Mouse (Mus musculus): ENCODE results near the gene Sdad1.

Gene Sdad1

DNA sequence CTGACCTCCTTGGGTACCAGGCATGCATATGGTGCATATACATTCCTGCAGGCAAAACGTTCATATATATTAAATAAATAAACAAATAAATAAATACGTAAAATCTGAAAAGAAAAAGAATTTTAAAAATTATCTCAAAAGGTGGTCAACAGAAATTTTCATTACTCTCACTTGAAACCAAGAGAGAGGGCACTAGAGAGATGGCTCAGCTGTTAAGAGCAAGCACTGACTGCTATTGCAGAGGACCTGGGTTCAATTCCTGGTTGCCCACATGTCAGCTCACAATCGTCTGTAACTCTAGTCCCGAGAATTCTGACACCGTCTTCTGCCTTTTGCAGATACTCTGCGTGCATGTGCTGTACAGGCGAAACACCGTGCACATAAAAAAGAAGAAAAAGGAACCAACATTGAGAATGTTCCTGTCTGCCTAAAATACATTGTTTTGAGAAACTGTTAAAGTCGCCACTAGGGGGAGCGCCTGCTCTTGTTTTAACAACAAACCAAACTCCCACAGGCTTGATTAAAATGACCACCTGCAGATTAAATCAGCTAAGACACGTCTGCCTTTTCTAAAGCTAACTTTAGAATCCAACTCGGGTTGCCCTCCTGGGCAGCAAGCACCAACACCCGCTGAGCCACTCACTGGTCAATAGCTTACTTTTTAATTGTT, 1.9 kb upstream of the Sdad1 start:
- DNase-seq (ENCODE audit: low spot score in 2 of 2) = peak; percentile 67 to 92

DNA sequence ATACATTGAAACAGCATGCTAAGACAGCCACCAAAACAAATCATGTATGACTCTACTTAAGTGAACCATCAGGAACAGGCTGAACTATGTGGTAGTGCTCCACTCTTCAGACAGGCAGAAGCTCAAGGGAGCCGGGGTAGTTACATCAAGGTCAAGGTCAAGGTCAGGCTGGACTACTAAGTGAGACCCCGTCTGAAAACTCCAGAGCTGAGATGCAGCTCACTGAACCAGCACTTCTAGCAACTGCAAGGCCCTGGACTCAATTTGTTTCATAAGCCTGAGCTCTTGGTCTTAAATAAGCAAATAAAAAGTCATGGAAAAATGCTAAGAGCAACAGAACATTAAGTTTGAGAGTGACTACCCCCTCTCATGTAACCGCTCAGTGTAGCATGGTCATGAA, 6.0 kb downstream of the Sdad1 start:
- DNase-seq (ENCODE audit: low spot score in 2 of 2) = no peak

DNA sequence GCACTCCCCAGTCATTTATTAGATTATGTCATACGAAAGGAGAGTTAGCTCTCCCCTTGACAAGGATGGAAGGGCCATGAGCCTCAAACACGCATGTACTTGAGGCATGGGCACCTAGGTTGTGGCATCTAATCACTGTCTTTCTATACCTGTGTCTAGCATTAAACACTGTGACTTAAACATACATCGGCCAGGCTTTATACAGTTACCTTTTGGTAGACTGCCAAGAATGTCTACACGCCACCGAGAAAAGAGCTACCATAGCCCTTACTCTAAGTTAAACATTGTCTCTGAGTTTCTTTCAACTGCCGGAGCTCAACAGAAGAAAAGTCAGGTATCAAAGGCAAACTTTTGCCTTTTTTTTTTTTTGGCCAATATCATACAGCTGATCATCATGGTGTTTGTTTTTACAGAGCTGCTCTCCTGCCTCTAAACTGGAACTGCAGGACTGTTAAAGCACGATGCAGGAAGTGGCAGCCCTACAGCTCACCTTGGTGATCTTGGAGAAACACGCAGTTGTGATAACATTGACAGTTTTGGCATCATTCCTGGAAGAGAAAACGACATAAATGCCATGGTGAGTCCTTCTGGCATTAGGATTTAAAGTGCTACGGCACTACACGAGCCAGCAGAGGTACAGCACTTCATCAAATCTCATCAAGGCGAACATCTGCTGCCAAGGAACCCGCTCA, 8.0 kb downstream of the Sdad1 start:
- DNase-seq (ENCODE audit: low spot score in 2 of 2) = no peak

DNA sequence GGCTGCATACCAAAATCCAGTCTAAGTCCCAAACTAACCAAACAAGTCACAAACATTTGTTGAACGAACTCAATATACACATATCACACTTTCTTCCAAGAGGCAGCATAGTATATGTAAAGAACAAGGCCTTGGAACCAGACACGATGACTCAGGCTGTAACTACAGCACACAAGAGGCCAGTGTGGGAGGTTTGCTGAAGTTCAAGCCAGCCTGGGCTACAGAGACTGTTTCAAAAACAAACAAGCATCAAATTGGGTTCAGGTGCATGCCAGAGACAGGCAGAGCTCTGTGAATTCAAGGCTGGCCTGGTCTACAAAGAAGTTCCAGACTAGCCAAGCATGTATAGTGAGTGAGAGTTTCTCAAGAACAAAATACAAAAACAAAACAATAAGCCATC, 15.8 kb downstream of the Sdad1 start:
- DNase-seq (ENCODE audit: low spot score in 2 of 2) = no peak

DNA sequence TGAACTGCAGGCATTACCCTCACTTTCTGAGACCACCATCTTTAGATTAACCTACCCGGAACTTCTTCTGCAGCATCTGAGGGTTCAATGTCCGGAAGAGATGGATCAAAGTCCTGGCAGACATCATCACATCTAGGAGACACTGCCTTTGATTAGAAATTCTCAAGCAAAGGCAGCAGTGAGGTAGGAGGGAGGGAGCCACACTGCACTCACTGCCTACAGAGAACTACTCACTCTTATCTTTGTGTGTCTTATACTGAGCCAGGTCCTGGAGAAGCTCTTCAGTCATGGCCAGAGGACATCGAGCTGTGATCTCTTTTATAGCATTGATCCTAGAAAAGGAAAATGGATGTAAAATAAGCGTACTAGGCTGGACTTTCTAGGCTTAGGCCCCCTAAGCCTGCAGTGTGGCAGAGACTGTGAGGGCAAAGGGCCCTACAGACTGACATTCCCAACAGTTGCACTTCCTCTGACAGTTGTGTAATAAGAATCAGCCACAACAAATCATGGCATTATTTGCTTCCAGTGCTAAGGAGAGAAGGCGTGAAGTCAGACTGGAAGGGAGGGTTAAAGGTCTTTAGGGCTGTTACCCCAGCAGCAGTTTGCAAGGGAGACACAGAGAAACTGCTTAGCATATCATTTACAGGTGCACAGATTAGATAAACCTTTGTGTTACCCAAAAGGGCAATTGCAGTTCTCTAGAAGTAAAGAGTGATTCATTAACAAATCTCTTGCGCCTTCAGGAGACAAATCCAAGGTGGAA, 18.4 kb downstream of the Sdad1 start:
- DNase-seq (ENCODE audit: low spot score in 2 of 2) = no peak

DNA sequence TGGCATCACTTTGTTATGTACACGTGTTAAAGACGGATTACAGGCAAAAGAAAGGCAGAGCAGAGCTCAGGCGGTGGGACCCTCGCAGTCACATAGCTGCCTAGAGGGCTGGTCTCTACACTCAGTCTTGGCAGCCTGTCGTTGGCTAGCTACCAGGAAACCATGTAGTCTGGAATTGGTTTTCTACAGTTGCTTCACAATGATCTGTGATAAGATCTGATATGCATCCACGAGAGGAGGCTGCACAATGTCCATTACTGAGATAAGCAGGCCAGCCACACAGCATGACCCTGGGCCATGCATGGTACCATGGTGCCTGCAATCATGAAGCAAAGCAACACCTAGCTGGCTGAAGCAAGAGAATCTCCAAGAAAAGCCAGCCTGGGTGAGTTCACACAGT, 22.4 kb downstream of the Sdad1 start:
- DNase-seq (ENCODE audit: low spot score in 2 of 2) = no peak

DNA sequence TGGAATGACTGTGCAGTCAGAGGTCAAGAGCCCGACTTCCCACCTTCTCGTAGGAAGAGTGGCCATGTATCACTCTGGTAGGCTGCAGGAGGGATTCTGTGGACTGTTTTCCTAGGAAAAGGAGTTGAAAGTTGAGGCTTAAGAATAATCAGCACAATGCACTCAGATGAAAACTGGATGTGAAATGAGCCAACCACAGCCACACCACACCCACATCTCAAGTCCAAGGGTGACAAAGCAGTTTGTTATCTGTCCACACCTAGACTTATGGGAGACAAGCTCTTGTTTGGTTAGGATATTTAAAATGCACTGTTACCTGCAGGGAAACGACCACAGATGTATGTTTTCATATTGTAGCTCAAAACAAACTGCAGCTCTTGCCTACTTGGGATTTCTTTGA, 27.2 kb downstream of the Sdad1 start:
- DNase-seq (ENCODE audit: low spot score in 2 of 2) = no peak

DNA sequence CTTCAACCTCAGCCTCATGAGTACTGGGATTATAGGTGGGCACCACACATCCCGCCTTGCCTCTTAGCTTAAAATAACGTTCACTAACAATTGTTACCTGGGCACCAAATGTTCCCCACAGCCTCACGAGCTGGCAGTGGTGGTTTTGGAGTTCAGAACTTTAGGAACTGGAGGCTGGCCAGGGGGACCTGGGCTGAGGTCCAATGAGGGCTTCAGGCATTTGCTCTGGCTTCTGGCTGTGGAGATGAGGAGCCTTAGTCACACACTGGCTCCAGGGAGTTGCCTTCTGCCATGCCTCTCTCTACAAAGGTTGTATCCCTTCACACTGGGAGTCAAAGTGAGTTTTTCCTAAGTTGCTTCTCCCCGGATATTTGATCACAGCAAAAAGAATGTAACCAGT, 27.7 kb downstream of the Sdad1 start:
- no peak for DNase-seq (ENCODE audit: low spot score in 2 of 2)

DNA sequence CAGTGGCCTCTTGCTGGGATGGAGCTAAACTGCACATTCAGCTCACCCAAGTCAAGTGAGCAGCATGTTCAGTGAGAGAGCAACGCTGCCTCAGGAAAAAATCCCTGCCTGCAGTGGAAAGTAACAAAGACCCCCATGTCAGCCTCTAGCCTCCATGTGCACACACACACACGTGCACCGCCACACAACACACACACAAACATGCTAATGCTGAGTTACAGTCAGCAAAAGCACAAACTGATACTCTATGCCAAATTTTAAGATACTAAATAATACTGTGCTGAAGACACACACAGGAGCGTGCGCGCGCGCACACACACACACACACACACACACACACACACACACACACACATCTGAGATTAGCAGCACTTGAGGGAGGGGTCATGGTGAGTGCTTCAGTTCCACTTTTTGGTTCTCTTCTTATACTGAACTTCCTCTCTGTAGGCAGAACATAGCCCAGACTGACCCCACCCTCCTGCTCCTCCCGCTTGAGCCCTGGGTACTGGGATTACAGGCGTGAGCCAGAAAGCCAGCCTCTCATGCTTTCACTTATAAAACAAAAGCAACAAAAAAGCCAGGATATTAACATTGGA, 31.2 kb downstream of the Sdad1 start:
- peak in 1 of 2 experiments; percentile 62 for DNase-seq (ENCODE audit: low spot score in 2 of 2)

DNA sequence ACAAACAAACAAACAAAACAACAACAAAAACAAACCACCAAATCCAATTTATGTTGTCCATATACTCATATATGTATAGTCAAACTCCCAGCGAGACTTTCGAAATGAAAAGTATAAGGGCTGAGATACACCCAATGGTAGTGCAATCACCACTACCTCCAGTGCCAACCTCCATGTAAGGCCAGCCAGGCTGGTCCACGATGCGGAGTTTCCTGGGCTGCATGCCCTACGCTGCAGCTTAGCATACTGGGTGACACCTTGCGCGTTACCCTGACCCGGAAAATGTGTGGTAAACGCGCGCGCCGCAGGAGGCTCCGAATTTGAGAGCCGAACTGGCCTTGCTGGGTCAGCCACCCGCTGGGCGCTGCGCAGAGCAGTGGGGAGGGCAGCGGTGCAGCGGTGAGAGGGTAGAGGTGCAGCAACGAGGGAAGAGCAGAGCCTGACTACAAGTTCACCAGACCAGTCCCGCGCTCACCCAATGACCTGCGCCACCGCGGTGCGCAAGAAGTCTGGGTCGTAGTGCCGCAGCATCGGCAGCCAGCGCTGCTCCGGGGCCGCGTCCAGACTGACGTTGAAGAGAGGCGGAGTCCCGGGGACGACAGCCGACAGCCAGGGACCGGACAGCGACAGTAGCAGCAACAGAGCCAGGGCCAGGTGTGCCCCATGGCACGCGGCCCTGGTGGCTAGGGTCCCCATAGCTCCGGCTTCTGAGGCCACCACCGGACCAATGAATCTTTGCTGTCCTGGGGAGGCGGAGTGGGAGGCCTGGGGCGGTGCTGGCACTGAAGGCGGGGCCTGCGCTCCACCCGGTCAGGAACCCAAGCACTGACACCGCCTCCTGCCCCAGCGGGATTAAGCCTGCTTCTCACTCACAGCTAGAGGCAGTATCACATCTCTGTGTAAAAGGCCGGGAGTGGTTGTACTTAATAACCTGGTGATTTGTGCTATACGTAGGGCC, 32.6 kb downstream of the Sdad1 start, which contains the start of gene Naaa:
Gene Naaa, minus strand, starts transcription at position 734 of the 958 bp plus-strand sequence.
- DNase-seq (ENCODE audit: low spot score in 2 of 2) = peak; percentile 69 to 84

DNA sequence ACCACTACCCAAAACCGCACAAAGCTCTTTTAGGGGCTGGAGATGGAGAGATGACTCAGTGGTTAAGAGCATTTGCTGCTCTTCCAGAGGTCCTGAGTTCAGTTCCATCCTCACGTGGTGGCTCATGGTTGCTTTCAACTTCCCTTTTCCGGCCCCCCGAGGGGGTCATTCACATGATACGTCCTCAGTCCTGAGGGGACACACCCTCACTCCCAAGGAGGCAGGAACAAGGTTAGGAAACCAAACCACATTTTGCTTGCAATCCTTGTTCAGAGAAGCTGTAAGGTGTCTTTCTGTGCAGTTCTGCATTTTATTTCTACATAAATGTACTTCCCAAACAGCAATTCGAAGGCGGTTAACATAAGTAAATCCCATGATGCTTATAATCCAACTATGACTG, 39.8 kb downstream of the Sdad1 start:
- DNase-seq (ENCODE audit: low spot score in 2 of 2) = no peak

DNA sequence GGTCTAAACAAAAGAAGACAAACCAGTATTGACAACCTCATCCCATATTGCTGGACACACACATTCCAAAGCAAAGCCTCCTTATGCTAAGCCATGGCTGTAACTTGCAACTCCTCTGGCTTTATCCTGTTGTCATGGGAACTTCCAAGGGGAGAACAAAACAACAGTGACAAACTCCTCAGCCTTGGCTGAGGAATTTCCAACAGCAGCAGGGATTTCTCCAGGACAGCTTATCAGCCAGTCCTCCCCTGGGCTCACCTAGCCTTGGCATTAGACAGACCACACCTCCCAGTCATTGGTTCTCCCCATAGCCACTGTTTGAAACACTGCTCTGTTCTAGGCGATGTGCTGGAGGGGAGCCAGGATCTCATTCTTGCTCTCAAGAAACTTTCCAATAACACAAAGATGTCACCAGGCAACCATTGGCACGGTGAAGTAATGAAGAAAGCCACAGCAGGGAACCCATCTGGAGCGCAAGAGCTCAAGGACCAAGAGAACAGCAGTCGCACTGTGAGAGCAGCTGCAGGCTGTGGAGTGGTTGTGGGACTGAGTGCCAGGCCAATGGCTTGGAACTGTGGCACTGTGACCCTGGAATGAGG, 46.4 kb downstream of the Sdad1 start:
- DNase-seq (ENCODE audit: low spot score in 2 of 2) = no peak

DNA sequence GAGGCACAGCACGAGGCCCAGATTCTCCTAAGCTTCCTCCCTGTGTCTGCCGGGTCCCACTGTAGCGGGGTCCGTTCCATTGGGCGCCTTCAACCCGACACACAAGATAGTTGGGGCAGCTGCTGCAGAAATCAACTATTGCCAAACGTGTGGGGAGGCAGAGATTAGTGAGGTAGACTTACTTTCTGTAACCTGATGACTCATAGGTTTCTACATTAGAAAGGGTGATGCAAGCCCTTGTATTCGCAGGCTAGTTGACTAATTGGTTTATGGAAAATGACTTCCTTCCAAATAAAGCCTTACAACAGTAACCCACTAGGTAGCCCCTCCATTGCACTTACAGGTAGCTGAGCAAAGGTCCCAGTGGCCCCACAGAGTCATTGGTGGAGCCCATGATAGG, 47.6 kb downstream of the Sdad1 start:
- DNase-seq (ENCODE audit: low spot score in 2 of 2) = no peak

DNA sequence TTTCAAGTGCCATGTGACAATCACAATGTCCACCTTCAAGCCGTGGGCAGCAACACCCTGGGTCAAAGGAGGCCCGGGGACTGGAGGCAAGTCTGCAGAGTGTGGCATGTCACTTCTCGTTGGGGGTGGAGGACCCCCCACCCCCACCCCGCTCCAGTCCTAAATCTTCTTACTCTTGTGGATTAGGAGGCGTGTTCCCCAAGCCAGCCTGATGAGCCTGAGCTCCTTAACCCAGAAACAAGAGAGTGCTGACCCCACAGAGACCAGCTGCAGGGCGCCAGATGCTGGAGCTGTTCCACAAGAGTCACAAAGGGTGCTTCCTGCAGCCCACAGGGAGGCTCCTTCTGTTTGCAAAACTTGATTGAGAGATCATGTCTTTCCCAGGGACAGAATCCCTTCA, 54.1 kb downstream of the Sdad1 start, which contains the start of gene Ppef2:
Gene Ppef2, minus strand, starts transcription at position 61 of the 400 bp plus-strand sequence.
- DNase-seq (ENCODE audit: low spot score in 2 of 2) = no peak

DNA sequence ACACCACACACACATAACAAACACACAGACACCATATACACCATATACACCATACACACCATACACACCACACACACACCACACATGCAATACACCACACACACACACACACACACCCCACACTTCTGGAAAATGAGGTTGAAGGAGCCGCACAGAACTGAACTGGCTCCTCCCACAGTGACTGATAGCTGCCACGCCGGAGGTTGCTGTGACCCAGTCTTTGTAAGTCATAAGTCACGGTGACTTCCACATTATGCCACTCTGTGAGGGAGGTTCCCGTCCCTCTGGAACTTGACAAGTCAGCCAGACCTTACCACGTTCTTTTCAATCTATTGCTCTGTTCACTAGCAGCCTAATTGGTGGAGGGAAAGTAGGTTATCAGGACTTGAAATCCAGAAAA, 55.8 kb downstream of the Sdad1 start:
- no peak for DNase-seq (ENCODE audit: low spot score in 2 of 2)

DNA sequence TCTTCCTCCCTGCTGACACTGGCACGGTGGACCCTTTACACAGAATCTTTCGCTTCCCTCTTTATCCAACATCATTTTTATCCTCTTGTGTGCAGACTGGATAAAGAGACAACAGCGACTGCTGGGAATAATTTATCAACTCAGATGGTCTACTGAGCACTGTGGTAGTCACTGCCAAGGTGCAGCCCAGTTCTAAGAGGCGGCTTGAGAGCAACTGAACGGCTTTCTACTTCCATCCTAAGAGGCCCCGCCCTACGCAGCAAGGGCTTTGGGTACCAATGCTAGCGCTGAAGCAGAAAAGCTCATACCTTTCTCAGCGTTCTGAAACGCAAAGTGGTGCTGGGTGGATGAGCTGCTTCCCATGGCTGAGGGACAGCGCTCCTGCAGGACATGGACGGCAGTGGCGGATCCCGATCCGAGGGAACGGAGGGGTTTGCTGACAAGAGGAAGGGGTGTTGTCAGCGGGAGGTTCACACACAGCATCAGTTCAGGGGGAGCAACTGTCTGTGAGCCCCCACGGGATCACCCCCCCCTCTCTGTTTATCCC, 57.4 kb downstream of the Sdad1 start:
- no peak for DNase-seq (ENCODE audit: low spot score in 2 of 2)

DNA sequence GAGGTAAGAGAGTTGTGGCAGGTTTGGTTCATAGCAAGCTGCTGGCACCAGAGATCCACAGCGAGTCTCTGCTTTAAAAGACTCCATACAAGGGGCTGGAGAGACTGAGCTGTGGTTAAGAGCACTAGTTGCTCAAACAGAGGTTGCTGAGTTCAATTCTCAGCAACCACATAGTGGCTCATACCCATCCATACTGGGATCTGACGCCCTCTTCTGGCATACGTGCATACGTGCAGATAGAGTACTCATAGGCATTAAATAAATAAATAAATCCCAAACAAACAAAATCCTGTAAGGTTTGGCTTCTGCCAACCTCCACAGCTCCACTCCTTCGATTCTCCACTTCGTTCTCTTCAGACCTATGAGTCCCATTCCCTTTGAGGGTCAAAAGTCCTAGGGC, 58.2 kb downstream of the Sdad1 start:
- DNase-seq (ENCODE audit: low spot score in 2 of 2) = no peak

DNA sequence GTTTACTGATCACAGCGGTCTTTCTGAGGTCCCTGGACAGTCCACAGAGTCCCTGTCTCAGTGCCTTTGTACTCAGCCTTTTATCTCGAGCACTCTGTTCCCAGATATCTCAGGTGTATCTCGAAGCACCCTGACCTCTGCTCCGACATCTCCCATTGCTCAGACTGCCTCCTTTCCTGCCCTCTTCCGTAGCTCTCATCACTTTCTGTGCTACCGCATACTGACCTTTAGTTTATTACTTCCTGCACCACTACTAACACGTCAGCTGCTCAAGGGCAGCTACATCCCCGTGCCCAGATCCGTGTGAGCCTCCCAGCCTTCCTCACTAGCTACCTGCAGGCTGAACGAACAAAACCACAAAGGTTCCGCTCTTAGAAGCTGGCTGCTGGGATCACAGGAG, 61.7 kb downstream of the Sdad1 start:
- DNase-seq (ENCODE audit: low spot score in 2 of 2) = no peak

DNA sequence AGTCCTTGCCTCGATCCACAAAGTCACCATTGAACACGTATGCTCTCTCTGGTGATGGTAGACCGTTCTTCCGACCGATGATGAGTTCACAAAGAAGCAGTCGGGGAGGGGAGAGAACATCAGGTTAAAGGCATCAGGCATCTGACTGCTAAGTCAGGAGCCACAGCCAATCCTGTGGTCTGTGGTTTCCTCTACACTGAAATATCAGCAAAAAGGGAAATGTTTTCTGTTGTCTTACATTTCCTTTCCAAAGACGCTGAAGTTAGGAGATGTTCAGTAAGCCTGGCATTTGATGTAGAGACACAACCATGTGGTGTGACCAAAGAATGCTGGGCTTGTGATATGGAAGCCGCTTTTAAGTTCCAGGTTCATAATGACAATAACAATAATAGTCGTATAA, 64.8 kb downstream of the Sdad1 start:
- DNase-seq (ENCODE audit: low spot score in 2 of 2) = no peak

DNA sequence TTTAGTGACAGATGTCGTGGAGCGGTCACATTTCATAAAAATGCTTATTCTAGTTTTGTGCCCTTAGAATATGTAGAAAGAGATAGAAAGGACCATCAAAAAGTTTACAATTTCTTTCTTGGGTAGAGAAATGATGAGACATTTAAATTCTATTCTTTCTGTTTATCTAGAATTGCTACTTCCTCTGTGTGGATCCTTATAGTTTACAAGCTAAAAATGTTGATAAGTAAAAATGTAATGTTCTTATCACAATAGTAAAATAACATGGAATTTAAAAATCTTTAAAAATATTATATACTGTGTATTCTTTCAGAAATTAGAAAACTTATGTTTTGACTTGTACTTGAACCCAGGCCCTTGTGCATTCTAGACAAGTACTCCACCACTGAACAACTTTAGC, 65.4 kb downstream of the Sdad1 start:
- DNase-seq (ENCODE audit: low spot score in 2 of 2) = no peak

DNA sequence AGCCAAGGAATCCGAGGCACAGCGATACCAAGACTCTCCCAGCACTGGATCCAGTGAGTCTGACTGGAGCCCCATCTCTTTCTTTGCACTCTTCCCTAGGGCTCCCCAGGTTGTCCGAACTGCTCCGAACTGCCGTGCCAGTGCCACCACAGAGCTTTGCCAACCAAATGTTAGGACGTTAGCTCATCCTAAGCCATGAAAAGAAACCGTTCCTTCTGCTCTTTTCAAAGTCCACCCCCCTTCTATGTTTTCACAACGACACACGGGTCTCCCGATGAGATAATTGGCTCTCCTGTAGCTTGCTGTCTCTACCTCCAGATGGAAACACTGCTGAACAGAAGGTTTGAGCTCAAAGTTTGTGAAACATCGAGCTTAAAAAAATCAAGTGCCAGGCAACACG, 69.5 kb downstream of the Sdad1 start:
- DNase-seq (ENCODE audit: low spot score in 2 of 2) = no peak

Data from spleen, postnatal 10 days (tissue).